Comparison of ENCODE assay signal across 8 mouse cellular contexts in genomic region chr13:46058862-46059261, GRCm38 (mm10).
A peak's percentile ranks its signal among the peaks of the same experiment; 100 is the strongest.
DNase-seq lines count a peak whose midpoint lies in the region; ATAC-seq and TF ChIP-seq lines count a peak whose summit lies in the region.
"Had no signal": no experiment of that assay in that cellular context is flagged by ENCODE, and none has a peak within 500 bp of the region (broad histone marks: within the 10 kb centered on the region; RNA-seq: fewer than 3 reads in every experiment).

No protein-coding gene starts in this region.

- H3K4me1 ChIP-seq in lung, embryonic 14.5 days (ENCODE audit: insufficient read depth), result no peaks in the 10 kb centered on the region
- H3K4me1 ChIP-seq in kidney, embryonic 16.5 days (ENCODE audit: insufficient read depth, low read length), result 0 out of 2 replicates have a peak, but pooled peaks cover 5% of the 10 kb centered on the region
- H3K4me1 ChIP-seq in midbrain, embryonic 15.5 days, result no peaks in the 10 kb centered on the region

- no peak overlapping the region for H3K4me3 ChIP-seq in lung, embryonic 14.5 days (ENCODE audit: low read depth, low read length)
- H3K4me3 ChIP-seq in kidney, embryonic 16.5 days (ENCODE audit: low read length), result no peak overlapping the region
- no peak overlapping the region for H3K4me3 ChIP-seq in midbrain, embryonic 15.5 days

- peak; percentile 46 for DNase-seq in lung, embryonic 14.5 days
- no peak for DNase-seq in lung, postnatal 14 days
- DNase-seq in adrenal gland, postnatal 14 days, result peak; percentile 49
- peak; percentile 25 for DNase-seq in thymus, postnatal 14 days
- DNase-seq in left cerebral cortex, adult 9 months (ENCODE audit: low spot score in 2 of 2), result no peak
- DNase-seq: cerebellum, postnatal 25 days had no signal

- H3K36me3 ChIP-seq in lung, embryonic 14.5 days (ENCODE audit: insufficient read depth), result no peaks in the 10 kb centered on the region
- no peaks in the 10 kb centered on the region for H3K36me3 ChIP-seq in kidney, embryonic 16.5 days (ENCODE audit: insufficient read depth, low read length)
- H3K36me3 ChIP-seq in midbrain, embryonic 15.5 days (replicated peaks), result no peaks in the 10 kb centered on the region

- TF ChIP-seq CTCF in lung, embryonic 14.5 days (IDR thresholded peaks at IDR 0.05; ENCODE audit: low read depth), result no peak

- no peak overlapping the region for H3K9ac ChIP-seq in lung, embryonic 14.5 days
- H3K9ac ChIP-seq in kidney, embryonic 16.5 days (replicated peaks; ENCODE audit: low read length), result no peak overlapping the region
- H3K9ac ChIP-seq in midbrain, embryonic 15.5 days, result no peak overlapping the region

- no peak for ATAC-seq in lung, embryonic 14.5 days (ENCODE audit: insufficient read depth)
- peak; percentile 67; the same call in 1 of the 2 replicates for ATAC-seq in kidney, embryonic 16.5 days (ENCODE audit: low FRiP score, low TSS enrichment)
- ATAC-seq in midbrain, embryonic 15.5 days (replicated peaks), result no peak

- H3K27me3 ChIP-seq in lung, embryonic 14.5 days (ENCODE audit: insufficient read depth, low read length), result no peaks in the 10 kb centered on the region
- no peaks in the 10 kb centered on the region for H3K27me3 ChIP-seq in kidney, embryonic 16.5 days (ENCODE audit: insufficient read depth, low read length)
- H3K27me3 ChIP-seq in midbrain, embryonic 15.5 days (replicated peaks), result no peaks in the 10 kb centered on the region

- H3K9me3 ChIP-seq in lung, embryonic 14.5 days (ENCODE audit: low read depth, low read length), result no peaks in the 10 kb centered on the region
- H3K9me3 ChIP-seq in kidney, embryonic 16.5 days (ENCODE audit: low read length), result no peaks in the 10 kb centered on the region
- no peaks in the 10 kb centered on the region for H3K9me3 ChIP-seq in midbrain, embryonic 15.5 days

- H3K27ac ChIP-seq in lung, embryonic 14.5 days (ENCODE audit: low read depth), result no peak overlapping the region
- no peak overlapping the region for H3K27ac ChIP-seq in kidney, embryonic 16.5 days (ENCODE audit: low read length)
- H3K27ac ChIP-seq in midbrain, embryonic 15.5 days, result no peak overlapping the region

- no peak overlapping the region for H3K4me2 ChIP-seq in lung, embryonic 14.5 days
- no peak overlapping the region for H3K4me2 ChIP-seq in kidney, embryonic 16.5 days (replicated peaks; ENCODE audit: low read depth, low read length)
- H3K4me2 ChIP-seq in midbrain, embryonic 15.5 days, result no peak overlapping the region

- WGBS in lung, embryonic 14.5 days, result 34% methylated on average over 7 of the region's 7 CpGs
- 32% methylated on average over 7 of the region's 7 CpGs for WGBS in kidney, embryonic 16.5 days
- 68% methylated on average over 7 of the region's 7 CpGs for WGBS in midbrain, embryonic 15.5 days

Comparison
In these comparisons a context has a peak if more than half of its experiments do, and no peak if none do; other contexts are left out.
1. DNase-seq: peak in lung, embryonic 14.5 days (single experiment), adrenal gland, postnatal 14 days (single experiment) and thymus, postnatal 14 days (single experiment); none in lung, postnatal 14 days (single experiment) and left cerebral cortex, adult 9 months (0 of 2).